1 mouse cellular context compared by ENCODE assay signal in the genomic region with DNA sequence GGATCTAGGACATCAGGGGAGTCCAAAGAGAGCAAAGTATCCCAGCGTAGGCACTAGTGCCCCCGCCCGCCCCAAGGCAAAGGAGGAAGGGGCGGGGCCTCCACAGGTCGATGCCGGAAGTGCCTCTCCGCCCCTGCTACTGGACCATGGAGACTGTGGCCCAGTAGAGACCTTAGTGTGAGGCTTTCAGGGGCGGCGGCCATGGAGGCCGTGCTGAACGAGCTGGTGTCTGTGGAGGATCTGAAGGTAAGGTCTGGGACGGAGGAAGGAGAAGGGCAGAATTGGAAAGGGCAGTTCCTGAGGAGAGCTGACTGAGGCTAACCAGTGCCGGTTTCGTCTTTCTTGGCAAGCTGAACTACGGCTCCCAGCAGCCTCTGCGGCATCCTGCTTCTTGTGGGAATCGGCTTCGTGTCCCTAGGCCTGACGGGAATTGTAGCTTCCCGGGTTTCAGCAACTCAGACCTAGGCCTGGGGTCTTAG.
A peak's percentile ranks its signal among the peaks of the same experiment; 100 is the strongest.
TF ChIP-seq lines count a peak whose summit lies in the region.

No protein-coding gene starts in this region.

TF ChIP-seq in ES-E14, 5 proteins besides CTCF, POLR2A, EP300 and RAD21:
- TF ChIP-seq ZC3H11A (IDR thresholded peaks at IDR 0.05; ENCODE audit: borderline replicate concordance, low read depth, low read length) (no peak), CHD2 (IDR thresholded peaks at IDR 0.05; ENCODE audit: low read depth, low read length) (no peak), MAFK (IDR thresholded peaks at IDR 0.05; ENCODE audit: insufficient read depth, low read depth, low read length) (no peak), HCFC1 (IDR thresholded peaks at IDR 0.05; ENCODE audit: borderline replicate concordance, insufficient read depth, low read length) (peak; percentile 93)
TF ChIP-seq in ES-E14: peak in this region for 1.
